Mouse (Mus musculus): ENCODE data around the gene Pml.

Gene Pml

DNA sequence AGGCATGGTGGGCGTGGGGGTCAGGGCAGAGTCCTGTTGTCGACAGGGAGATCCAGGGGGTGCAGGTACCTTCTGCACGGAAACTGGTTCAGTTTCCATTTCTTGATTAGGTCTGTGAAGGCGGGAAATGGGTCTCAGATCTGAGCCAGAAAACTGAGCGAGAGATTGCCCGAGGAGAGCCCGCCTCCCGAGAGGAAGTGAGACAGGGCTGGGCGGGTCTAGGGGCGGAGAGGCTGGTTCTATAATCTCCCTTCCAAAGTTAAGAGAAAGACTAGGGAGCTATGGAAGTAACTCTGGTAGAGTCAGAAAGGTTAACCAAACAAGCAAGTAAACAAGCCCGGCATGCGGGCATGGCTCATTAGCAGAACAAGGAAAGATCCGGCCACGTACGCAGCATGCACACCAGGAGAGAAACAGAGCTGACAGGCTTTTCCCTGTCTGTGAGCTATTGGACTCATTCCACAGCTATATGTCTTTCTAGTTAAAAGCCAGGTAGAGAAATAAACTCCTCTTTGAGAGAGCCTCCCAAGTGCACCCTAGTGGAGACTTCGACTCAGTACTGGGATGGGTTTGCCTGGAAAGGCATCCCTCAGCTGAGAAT, at the start of gene Pml:
Pml (minus strand) TSS at position 195 of the 601 bp plus-strand sequence.
- DNase-seq (ENCODE audit: low spot score) = peak; percentile 77

DNA sequence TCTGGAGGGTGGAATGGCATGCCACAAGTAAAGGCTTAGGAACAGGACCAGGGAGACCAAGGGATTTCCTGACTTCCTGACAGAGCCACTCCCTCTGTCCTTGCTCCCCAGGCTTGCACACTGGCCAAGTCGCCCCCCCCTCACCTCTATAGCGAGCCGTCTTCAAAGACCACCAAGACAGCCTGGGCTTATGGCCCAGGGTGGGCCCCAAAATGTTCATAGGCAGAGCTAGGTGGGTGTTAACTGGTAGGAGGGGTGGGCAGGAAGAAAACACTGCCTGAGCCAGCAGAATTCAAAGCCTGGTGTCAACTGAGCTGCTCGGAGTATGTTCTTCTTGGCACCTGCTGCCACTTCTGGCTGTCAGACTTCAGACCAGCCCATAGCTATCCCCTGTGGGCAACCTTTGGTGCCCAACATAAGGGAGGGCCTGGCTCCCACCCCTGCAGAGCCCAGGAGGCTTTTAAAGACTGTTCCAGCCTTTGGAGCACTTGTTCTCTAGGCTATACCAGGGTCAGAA, 48.4 kb upstream of the Pml start:
- DNase-seq (ENCODE audit: low spot score) = no peak

DNA sequence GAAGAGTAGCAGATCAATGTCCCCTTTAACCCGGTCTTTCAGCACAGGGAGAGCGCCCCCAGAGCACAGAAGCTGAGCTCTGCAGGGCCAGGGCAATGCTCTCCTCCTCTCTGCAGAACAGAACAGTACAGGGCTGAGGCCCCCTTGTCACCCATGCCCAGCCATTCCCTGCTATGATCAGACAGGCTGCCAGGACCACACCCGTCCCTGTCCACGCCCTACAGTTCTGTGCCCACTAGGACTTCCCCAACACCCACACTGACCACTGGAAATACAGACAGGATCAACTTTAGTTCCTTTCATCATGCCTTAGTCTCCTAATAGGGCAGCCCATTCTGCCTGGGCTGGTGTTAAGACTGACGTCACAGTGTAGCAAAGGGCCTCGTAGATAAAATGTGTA, 47.5 kb upstream of the Pml start:
- no peak for DNase-seq (ENCODE audit: low spot score)

DNA sequence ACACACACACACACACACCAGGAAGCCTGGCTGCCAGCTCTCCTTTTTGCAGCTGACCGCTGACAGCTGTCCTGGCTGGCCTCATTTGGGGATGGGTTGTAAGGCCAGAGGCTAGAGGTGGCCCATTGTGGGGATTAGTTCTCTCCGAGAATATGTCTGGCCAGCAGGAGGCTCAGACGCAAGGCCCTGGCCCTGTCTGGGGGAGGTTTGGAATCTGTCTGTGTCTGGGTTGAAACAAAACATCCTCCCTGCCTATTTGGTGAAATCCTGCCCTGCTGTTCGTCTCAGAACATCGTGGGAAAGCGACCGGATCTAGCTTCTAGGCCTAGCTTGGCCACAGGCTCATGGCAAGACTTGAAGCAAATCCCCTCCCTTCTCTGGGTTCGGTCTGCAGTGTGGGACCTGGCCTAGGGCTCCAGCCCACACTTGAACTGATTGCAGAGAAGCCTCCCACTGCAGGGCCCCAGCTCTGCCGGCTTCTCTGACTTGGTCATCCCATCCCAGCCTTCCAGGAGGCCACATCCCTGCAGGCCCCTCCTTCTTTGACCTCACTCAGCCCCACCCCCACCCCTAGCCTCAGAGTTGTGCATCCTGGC, 46.3 kb upstream of the Pml start:
- no peak for DNase-seq (ENCODE audit: low spot score)

- DNase-seq (ENCODE audit: low spot score) = no peak
Measured at GRCm38 (mm10) chr9:58295345-58295744, 45.8 kb upstream of the Pml start.

DNA sequence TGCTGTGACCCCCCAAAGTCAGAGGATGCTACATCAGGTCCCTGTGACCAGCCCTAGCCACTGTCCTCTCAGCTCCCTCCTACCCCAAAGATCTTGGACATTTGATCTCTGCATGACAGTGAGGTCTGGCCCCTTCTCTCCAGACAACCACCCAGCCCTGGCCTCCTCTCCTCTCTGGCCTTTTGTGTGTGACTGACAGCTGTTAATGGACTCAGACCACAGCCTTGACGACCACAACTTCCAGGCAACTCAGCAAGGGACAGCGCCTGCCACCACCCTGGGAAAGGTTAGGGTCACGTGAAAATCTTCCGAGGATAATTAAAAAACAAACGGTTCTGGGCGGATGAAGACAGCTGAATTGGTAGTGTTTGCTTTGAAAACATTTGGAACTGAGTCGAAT, 44.9 kb upstream of the Pml start:
- DNase-seq (ENCODE audit: low spot score) = no peak

DNA sequence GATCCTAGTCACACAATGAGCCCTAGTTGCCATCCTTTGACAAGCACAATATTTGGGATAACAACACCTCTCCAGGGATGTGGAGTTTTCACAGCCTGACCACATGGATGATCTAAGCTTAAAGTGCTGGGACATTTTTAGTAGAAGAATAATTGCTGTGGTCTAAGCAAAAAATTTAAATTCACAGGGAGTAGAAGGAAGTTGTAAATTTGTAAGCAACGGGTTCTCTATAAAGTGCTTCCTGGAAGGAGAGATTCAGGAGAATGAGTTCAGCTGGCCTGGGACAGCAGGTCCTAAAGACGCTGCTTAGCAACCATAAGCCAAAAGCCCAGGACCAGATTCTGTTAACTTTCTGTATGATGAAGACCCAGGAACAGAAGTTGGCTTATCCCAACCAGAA, 40.3 kb upstream of the Pml start:
- DNase-seq (ENCODE audit: low spot score) = no peak

DNA sequence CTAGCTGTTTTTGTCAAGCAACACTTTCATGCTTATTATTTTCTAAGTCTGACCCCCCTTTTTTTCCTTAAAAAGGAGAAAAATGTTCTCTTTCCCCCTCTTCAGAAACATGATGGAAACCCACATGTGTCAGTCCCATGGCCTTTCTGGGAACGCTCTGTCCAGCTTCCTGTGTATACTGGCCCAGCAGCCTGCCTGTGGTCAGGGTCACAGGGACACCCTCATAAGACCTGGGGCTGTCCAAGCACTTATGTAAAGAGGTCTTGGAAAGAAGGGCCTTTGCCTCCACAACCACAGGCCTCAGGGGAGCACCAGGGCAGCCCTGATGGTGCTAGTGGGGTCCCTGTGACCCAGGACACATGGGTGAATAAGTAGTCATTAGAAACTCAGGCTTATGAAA, 39.5 kb upstream of the Pml start:
- no peak for DNase-seq (ENCODE audit: low spot score)

GRCm38 (mm10) chr9:58283431-58283830, 33.8 kb upstream of the Pml start:
- DNase-seq (ENCODE audit: low spot score) = no peak

- DNase-seq (ENCODE audit: low spot score) = peak; percentile 49
Measured at GRCm38 (mm10) chr9:58281597-58281996, 32.0 kb upstream of the Pml start.

- peak; percentile 83 for DNase-seq (ENCODE audit: low spot score)
Measured at GRCm38 (mm10) chr9:58280259-58281109, 30.9 kb upstream of the Pml start.

GRCm38 (mm10) chr9:58279780-58280179, 30.2 kb upstream of the Pml start:
- no peak for DNase-seq (ENCODE audit: low spot score)

DNA sequence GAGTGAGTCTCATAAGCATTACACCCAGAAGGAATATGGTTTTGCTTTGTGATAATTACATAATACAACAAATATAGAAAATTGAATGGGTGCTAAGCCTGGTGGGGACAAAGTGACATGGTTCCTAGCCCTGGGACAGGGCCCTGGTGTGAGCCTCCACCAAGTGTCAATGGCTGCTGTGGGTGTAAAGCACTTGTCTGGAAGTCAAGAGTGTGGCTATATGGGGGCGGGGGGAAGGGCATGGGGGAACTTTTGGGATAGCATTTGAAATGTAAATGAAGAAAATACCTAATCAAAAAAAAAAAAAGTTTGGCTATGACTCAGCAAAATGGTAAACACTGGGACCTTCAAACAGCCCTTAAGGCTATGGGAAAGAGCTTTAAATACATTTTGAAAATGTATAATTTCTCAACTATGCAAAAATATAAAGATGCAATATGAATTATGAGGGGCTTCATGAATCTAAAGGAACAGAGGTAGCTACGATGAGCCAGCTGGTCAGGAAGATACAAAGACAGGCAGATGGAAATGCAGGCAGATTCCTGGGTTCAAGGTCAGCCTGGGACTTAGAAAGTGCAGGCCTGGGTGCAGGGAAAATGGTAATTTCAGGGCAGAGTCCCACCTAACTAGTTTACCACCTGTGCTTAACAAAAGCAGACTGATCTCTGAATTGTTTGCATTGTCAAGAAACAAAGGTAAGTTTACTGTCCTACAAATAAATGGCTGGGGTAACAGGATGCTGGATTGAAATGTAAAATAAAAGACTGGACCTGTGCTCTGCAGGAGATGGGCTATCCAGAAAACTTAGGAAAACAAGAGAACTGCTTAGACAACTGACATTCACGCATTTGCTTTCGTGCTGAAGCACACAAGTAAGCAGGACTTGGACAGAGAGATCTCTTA, 29.5 kb upstream of the Pml start:
- no peak for DNase-seq (ENCODE audit: low spot score)

- no peak for DNase-seq (ENCODE audit: low spot score)
Measured at GRCm38 (mm10) chr9:58278313-58278712, 28.7 kb upstream of the Pml start.

DNA sequence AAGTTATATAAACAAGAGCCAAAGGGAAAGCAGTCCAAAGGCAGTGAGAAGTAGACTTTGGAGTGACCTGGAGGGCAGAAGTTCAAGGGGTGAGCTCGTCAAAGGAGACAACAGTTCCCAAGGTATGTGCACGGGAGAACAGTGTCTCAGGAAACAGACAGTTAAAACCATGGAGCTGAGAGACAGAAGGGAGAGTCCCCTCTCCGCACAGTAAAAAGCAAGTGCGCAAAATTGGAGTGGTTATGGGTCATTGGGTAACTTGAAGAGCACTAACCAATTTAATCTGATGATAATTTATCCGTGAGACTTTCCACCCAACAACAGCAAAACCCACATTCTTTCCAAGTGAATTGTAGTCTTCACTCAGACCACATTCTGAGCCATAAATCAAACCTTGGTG, 26.8 kb upstream of the Pml start:
- DNase-seq (ENCODE audit: low spot score) = no peak

- peak; percentile 42 for DNase-seq (ENCODE audit: low spot score)
Measured at GRCm38 (mm10) chr9:58275797-58276196, 26.2 kb upstream of the Pml start.

- DNase-seq (ENCODE audit: low spot score) = peak; percentile 42
Measured at GRCm38 (mm10) chr9:58275115-58275774, 25.7 kb upstream of the Pml start.

- no peak for DNase-seq (ENCODE audit: low spot score)
Measured at GRCm38 (mm10) chr9:58274626-58275025, 25.0 kb upstream of the Pml start.

DNA sequence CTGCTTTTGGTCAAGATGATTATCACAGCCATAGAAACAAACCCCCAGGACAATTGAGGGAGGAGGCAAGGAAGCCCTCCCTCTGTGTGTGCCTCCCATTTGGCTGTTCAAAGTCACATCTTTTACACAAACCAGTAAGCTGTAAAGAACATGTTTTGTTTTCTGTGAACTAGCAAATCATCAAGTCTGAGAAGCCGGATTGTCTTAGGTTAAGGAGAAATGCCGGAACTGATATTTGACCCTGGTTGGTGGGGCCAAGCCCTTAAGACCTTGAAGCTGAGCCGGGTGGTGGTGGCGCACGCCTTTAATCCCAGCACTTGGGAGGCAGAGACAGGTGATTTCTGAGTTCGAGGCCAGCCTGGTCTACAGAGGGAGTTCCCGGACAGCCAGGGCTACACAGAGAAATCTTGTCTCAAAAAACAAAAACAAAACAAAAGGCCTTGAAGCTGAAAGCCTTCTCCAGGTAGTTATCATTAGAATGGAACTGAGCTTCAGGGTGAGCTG, 24.6 kb upstream of the Pml start:
- DNase-seq (ENCODE audit: low spot score) = no peak

DNA sequence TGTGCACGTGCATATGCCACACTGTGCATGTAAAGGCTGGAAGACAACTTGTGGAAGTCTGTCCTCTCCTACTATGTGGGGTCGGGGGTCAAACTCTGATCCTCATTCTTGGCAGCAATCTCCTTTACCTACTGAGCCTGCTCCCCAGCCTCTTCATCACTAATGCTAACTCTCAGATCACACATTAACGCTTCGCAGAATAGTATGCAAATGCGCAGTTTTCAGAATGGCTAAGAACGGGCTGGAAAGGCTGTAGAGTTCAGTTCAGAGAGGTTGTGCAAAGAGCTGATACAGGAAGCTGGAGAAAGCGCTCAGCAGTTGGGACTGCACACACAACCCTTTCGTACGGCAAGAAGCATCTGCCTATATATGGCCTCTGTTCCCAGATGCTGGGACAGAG, 23.3 kb upstream of the Pml start:
- no peak for DNase-seq (ENCODE audit: low spot score)

DNA sequence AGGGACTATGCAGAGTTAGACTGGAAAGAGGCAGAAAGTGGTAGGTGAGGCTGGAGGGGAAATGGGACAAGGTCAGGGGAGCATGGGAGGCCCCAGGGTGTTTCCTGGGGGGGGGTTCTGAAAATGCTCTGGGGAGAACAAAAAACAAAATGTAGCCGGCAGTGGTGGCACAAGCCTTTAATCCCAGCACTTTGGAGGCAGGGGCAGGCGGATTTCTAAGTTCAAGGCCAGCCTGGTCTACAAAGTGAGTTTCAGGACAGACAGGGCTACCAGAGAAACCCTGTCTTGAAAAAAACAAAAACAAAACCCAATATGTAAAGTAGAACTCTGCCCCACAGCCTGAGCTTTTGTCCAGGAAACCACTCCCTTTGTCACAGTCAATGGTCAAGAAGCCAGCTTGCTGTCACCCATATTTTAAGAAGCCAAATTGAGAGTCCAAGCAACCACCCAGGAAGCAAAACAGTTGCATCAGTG, 22.5 kb upstream of the Pml start:
- no peak for DNase-seq (ENCODE audit: low spot score)

Data from T-cell, adult 2 months (primary cell).